Mouse (Mus musculus) gastrocnemius, postnatal 14 days (tissue): ENCODE results near the gene Rbbp5. TPM values are rescaled to one million over a fixed set of nuclear protein-coding genes. Genes with fewer than 3 reads are reported as not detected.
"Not testable (repeated sequence)": the region's sequence is repeated elsewhere in the genome, so short reads cannot be mapped to it uniquely, and the experiment has no call there.

ENCODE experiments used
- DNase-seq: peaks from one replicate; pipeline ENCODE4 v3.0.0; 2021; ENCODE audit warnings: mixed read lengths
- intact Hi-C: fragments of 180-260 bp; cut with DNase I; formaldehyde crosslinking; loops from one replicate; pipeline ENCODE4 v1.15.1; 2025; ENCODE audit warnings: low total_unique reads
- long read RNA-seq, 2 experiments: library from polyadenylated mRNA; stranded (forward); transcript quantifications; one replicate each; pipeline ENCODE4 v2.0.0; 2021
- total RNA-seq, 2 experiments: library from RNA; stranded (reverse); gene quantifications; 2 replicates each; pipeline ENCODE4 v1.2.3; 2021

The Rbbp5 gene
- 10 to 100 TPM; 17.1 to 17.4 TPM for total RNA-seq
- long read RNA-seq, experiment 1, partial matches to known transcripts = 2 of 4 reads
- long read RNA-seq, experiment 1, other reads (novel, unspliced or antisense) = 1 of 4 reads
- long read RNA-seq, experiment 2, transcript Rbbp5-207 (14 exons, 2,856 nt) = major isoform, 5 of 8 reads
- long read RNA-seq, experiment 2, partial matches to known transcripts = 1 of 8 reads
- long read RNA-seq, experiment 2, other reads (novel, unspliced or antisense) = 1 of 8 reads

- peak; percentile 85 for DNase-seq
- intact Hi-C loops = no loop called here
Observed at GRCm38 (mm10) chr1:132476928-132477691, at the start of gene Rbbp5. Gene Rbbp5 (plus strand): TSS chr1:132477365.

GRCm38 (mm10) chr1:132430818-132431217, 46.3 kb upstream of the Rbbp5 start:
- intact Hi-C loops = no loop called here
- no peak for DNase-seq

- peak; percentile 37 for DNase-seq
- intact Hi-C loops = no loop called here
Observed at GRCm38 (mm10) chr1:132431716-132432115, 45.4 kb upstream of the Rbbp5 start.

GRCm38 (mm10) chr1:132433349-132433748, 43.8 kb upstream of the Rbbp5 start:
- intact Hi-C loops = no loop called here
- peak; percentile 29 for DNase-seq

- no peak for DNase-seq
- intact Hi-C loops = no loop called here
Observed at GRCm38 (mm10) chr1:132434032-132434431, 43.1 kb upstream of the Rbbp5 start.

GRCm38 (mm10) chr1:132436320-132436958, 40.7 kb upstream of the Rbbp5 start:
- intact Hi-C loops = no loop called here
- peak; percentile 39 for DNase-seq

GRCm38 (mm10) chr1:132436960-132437359, 40.2 kb upstream of the Rbbp5 start:
- DNase-seq = no peak
- intact Hi-C loops = no loop called here

- no peak for DNase-seq
- intact Hi-C loops = no loop called here
Observed at GRCm38 (mm10) chr1:132437389-132437788, 39.8 kb upstream of the Rbbp5 start.

GRCm38 (mm10) chr1:132440896-132441435, 36.2 kb upstream of the Rbbp5 start:
- no peak for DNase-seq
- intact Hi-C loops = no loop called here

- intact Hi-C loops = no loop called here
- no peak for DNase-seq
Observed at GRCm38 (mm10) chr1:132449742-132450141, 27.4 kb upstream of the Rbbp5 start.

- intact Hi-C loops = loop anchor here (5.0 kb wide), 1 partner anchor 97 kb away; no protein-coding TSS in a partner anchor
- no peak for DNase-seq
Observed at GRCm38 (mm10) chr1:132464651-132465050, 12.5 kb upstream of the Rbbp5 start.

GRCm38 (mm10) chr1:132468926-132469325, 8.2 kb upstream of the Rbbp5 start:
- peak; percentile 9 for DNase-seq
- intact Hi-C loops = loop anchor here (5.0 kb wide), 1 partner anchor 102 kb away; no protein-coding TSS in a partner anchor

- intact Hi-C loops = loop anchor here (5.0 kb wide), 1 partner anchor 102 kb away; no protein-coding TSS in a partner anchor
- no peak for DNase-seq
Observed at GRCm38 (mm10) chr1:132469519-132469918, 7.6 kb upstream of the Rbbp5 start.

- DNase-seq = not testable (repeated sequence)
- intact Hi-C loops = loop anchor here (5.0 kb wide), 1 partner anchor 48 kb away; no protein-coding TSS in a partner anchor
Observed at GRCm38 (mm10) chr1:132470031-132470430, 7.1 kb upstream of the Rbbp5 start.

- DNase-seq = no peak
- intact Hi-C loops = loop anchor here (5.0 kb wide), 1 partner anchor 49 kb away; no protein-coding TSS in a partner anchor
Observed at GRCm38 (mm10) chr1:132471032-132471431, 6.1 kb upstream of the Rbbp5 start.

- intact Hi-C loops = loop anchor here (5.0 kb wide), 1 partner anchor 49 kb away; no protein-coding TSS in a partner anchor
Observed at GRCm38 (mm10) chr1:132471499-132471898, 5.7 kb upstream of the Rbbp5 start.

GRCm38 (mm10) chr1:132472537-132472936, 4.6 kb upstream of the Rbbp5 start:
- intact Hi-C loops = loop anchor here (5.0 kb wide), 1 partner anchor 50 kb away; no protein-coding TSS in a partner anchor
- no peak for DNase-seq

More at GRCm38 (mm10) chr1:132471499-132471898, 5.7 kb upstream of the Rbbp5 start:
- DNase-seq = no peak

GRCm38 (mm10) chr1:132474496-132474895, 2.7 kb upstream of the Rbbp5 start:
- intact Hi-C loops = loop anchor here (5.0 kb wide), 1 partner anchor 52 kb away; no protein-coding TSS in a partner anchor
- DNase-seq = no peak

GRCm38 (mm10) chr1:132476575-132476927, 614 bp upstream of the Rbbp5 start:
- no peak for DNase-seq
- intact Hi-C loops = no loop called here

- DNase-seq = no peak
- intact Hi-C loops = no loop called here
Observed at GRCm38 (mm10) chr1:132479438-132479837, 2.3 kb downstream of the Rbbp5 start.
